Mouse (Mus musculus): ENCODE results near the gene Tti1. TPM values are rescaled to one million over a fixed set of nuclear protein-coding genes. Genes with fewer than 3 reads are reported as not detected.
"Not testable (repeated sequence)": the region's sequence is repeated elsewhere in the genome, so short reads cannot be mapped to it uniquely, and the experiment has no call there.

Gene Tti1
- total RNA-seq (2017) = 15.8 to 31.3 TPM (median 19.1 TPM) in 3 replicates

GRCm38 (mm10) chr2:158028354-158028863, at the start of gene Tti1, which contains the start of gene Rprd1b:
Gene Tti1, minus strand, starts transcription at chr2:158028433.
Gene Rprd1b, plus strand, starts transcription at chr2:158028497.
- peak; percentile 90 for ATAC-seq (replicated peaks; ENCODE audit: insufficient number of reproducible peaks, low FRiP score, low TSS enrichment, poor library complexity, severe bottlenecking)

GRCm38 (mm10) chr2:158077981-158078380, 49.7 kb upstream of the Tti1 start:
- ATAC-seq (replicated peaks; ENCODE audit: insufficient number of reproducible peaks, low FRiP score, low TSS enrichment, poor library complexity, severe bottlenecking) = no peak

- no peak for ATAC-seq (replicated peaks; ENCODE audit: insufficient number of reproducible peaks, low FRiP score, low TSS enrichment, poor library complexity, severe bottlenecking)
Observed at GRCm38 (mm10) chr2:158076690-158077089, 48.5 kb upstream of the Tti1 start.

- no peak for ATAC-seq (replicated peaks; ENCODE audit: insufficient number of reproducible peaks, low FRiP score, low TSS enrichment, poor library complexity, severe bottlenecking)
Observed at GRCm38 (mm10) chr2:158074835-158075234, 46.6 kb upstream of the Tti1 start.

- ATAC-seq (replicated peaks; ENCODE audit: insufficient number of reproducible peaks, low FRiP score, low TSS enrichment, poor library complexity, severe bottlenecking) = no peak
Observed at GRCm38 (mm10) chr2:158071633-158071995, 43.4 kb upstream of the Tti1 start.

- no peak for ATAC-seq (replicated peaks; ENCODE audit: insufficient number of reproducible peaks, low FRiP score, low TSS enrichment, poor library complexity, severe bottlenecking)
Observed at GRCm38 (mm10) chr2:158070885-158071632, 42.8 kb upstream of the Tti1 start.

- no peak for ATAC-seq (replicated peaks; ENCODE audit: insufficient number of reproducible peaks, low FRiP score, low TSS enrichment, poor library complexity, severe bottlenecking)
Observed at GRCm38 (mm10) chr2:158068444-158068971, 40.3 kb upstream of the Tti1 start.

- ATAC-seq (replicated peaks; ENCODE audit: insufficient number of reproducible peaks, low FRiP score, low TSS enrichment, poor library complexity, severe bottlenecking) = no peak
Observed at GRCm38 (mm10) chr2:158067260-158067824, 39.1 kb upstream of the Tti1 start.

GRCm38 (mm10) chr2:158066456-158066855, 38.2 kb upstream of the Tti1 start:
- no peak for ATAC-seq (replicated peaks; ENCODE audit: insufficient number of reproducible peaks, low FRiP score, low TSS enrichment, poor library complexity, severe bottlenecking)

GRCm38 (mm10) chr2:158065064-158065463, 36.8 kb upstream of the Tti1 start:
- ATAC-seq (replicated peaks; ENCODE audit: insufficient number of reproducible peaks, low FRiP score, low TSS enrichment, poor library complexity, severe bottlenecking) = no peak

GRCm38 (mm10) chr2:158064571-158065048, 36.4 kb upstream of the Tti1 start:
- no peak for ATAC-seq (replicated peaks; ENCODE audit: insufficient number of reproducible peaks, low FRiP score, low TSS enrichment, poor library complexity, severe bottlenecking)

GRCm38 (mm10) chr2:158063036-158063435, 34.8 kb upstream of the Tti1 start:
- no peak for ATAC-seq (replicated peaks; ENCODE audit: insufficient number of reproducible peaks, low FRiP score, low TSS enrichment, poor library complexity, severe bottlenecking)

- ATAC-seq (replicated peaks; ENCODE audit: insufficient number of reproducible peaks, low FRiP score, low TSS enrichment, poor library complexity, severe bottlenecking) = no peak
Observed at GRCm38 (mm10) chr2:158059666-158060105, 31.5 kb upstream of the Tti1 start.

GRCm38 (mm10) chr2:158058534-158058933, 30.3 kb upstream of the Tti1 start:
- ATAC-seq (replicated peaks; ENCODE audit: insufficient number of reproducible peaks, low FRiP score, low TSS enrichment, poor library complexity, severe bottlenecking) = no peak

GRCm38 (mm10) chr2:158057030-158057429, 28.8 kb upstream of the Tti1 start:
- ATAC-seq (replicated peaks; ENCODE audit: insufficient number of reproducible peaks, low FRiP score, low TSS enrichment, poor library complexity, severe bottlenecking) = no peak

- ATAC-seq (replicated peaks; ENCODE audit: insufficient number of reproducible peaks, low FRiP score, low TSS enrichment, poor library complexity, severe bottlenecking) = not testable (repeated sequence)
Observed at GRCm38 (mm10) chr2:158055383-158055782, 27.1 kb upstream of the Tti1 start.

- no peak for ATAC-seq (replicated peaks; ENCODE audit: insufficient number of reproducible peaks, low FRiP score, low TSS enrichment, poor library complexity, severe bottlenecking)
Observed at GRCm38 (mm10) chr2:158054596-158054995, 26.4 kb upstream of the Tti1 start.

GRCm38 (mm10) chr2:158050116-158050515, 21.9 kb upstream of the Tti1 start:
- no peak for ATAC-seq (replicated peaks; ENCODE audit: insufficient number of reproducible peaks, low FRiP score, low TSS enrichment, poor library complexity, severe bottlenecking)

GRCm38 (mm10) chr2:158048718-158049117, 20.5 kb upstream of the Tti1 start:
- ATAC-seq (replicated peaks; ENCODE audit: insufficient number of reproducible peaks, low FRiP score, low TSS enrichment, poor library complexity, severe bottlenecking) = no peak

GRCm38 (mm10) chr2:158047903-158048302, 19.7 kb upstream of the Tti1 start:
- no peak for ATAC-seq (replicated peaks; ENCODE audit: insufficient number of reproducible peaks, low FRiP score, low TSS enrichment, poor library complexity, severe bottlenecking)

All from monocyte, adult 5-6 weeks (primary cell).